ENCODE assay signal across 22 mouse cellular contexts in the genomic region with DNA sequence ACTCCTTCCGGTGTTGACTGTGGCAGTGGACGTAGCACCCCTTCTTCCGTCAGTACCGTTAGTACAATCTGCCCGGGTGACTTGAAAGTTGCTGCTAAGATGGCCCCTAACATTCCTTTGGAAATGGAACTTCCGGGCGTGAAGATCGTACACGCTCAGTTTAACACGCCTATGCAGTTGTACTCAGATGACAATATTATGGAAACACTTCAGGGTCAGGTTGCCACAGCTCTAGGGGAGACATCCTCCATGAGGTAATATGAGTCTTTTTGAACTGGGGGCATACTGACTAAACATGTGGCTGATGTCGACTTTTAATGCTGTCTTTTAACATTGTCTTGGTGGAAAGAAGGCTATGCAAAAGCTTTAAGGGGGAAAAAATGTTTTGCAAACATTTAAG. TPM values are rescaled to one million over a fixed set of nuclear protein-coding genes. Genes with fewer than 3 reads are reported as not detected.
"Had no signal": no experiment of that assay in that cellular context is flagged by ENCODE, and none has a peak within 500 bp of the region (broad histone marks: within the 10 kb centered on the region; RNA-seq: fewer than 3 reads in every experiment).

No protein-coding gene starts in this region.

- H3K4me1 ChIP-seq: intestine, embryonic 15.5 days; midbrain, embryonic 15.5 days; neural tube, embryonic 12.5 days; neural tube, embryonic 15.5 days had no signal

- H3K27ac ChIP-seq: intestine, embryonic 15.5 days; limb, embryonic 12.5 days; limb, embryonic 15.5 days; liver, embryonic 14.5 days; macrophage; midbrain, embryonic 12.5 days; midbrain, embryonic 15.5 days; neural tube, embryonic 12.5 days; neural tube, embryonic 15.5 days had no signal

- DNase-seq: kidney, adult 18-20 months; left cerebral cortex, postnatal 4 days; liver, postnatal 0 days; lung, embryonic 14.5 days; right cerebral cortex, adult 18-20 months; right cerebral cortex, postnatal 14 days; right cerebral cortex, postnatal 4 days; thymus, postnatal 36 days had no signal

- ATAC-seq: intestine, embryonic 15.5 days; liver, postnatal 0 days; lung, postnatal 0 days; midbrain, embryonic 15.5 days had no signal

- H3K4me2 ChIP-seq: intestine, embryonic 15.5 days; limb, embryonic 12.5 days; limb, embryonic 15.5 days; liver, embryonic 11.5 days; lung, embryonic 14.5 days; midbrain, embryonic 12.5 days; midbrain, embryonic 15.5 days; neural tube, embryonic 12.5 days; neural tube, embryonic 15.5 days had no signal

- H3K4me3 ChIP-seq: intestine, embryonic 15.5 days; limb, embryonic 12.5 days; limb, embryonic 15.5 days; midbrain, embryonic 12.5 days; midbrain, embryonic 15.5 days; neural tube, embryonic 12.5 days; neural tube, embryonic 15.5 days had no signal

- H3K9ac ChIP-seq: intestine, embryonic 15.5 days; limb, embryonic 12.5 days; limb, embryonic 15.5 days; liver, embryonic 14.5 days; liver, postnatal 0 days; lung, embryonic 14.5 days; midbrain, embryonic 12.5 days; midbrain, embryonic 15.5 days; neural tube, embryonic 12.5 days; neural tube, embryonic 15.5 days had no signal

- H3K36me3 ChIP-seq: intestine, embryonic 15.5 days; limb, embryonic 12.5 days; limb, embryonic 15.5 days; midbrain, embryonic 12.5 days; midbrain, embryonic 15.5 days; neural tube, embryonic 12.5 days; neural tube, embryonic 15.5 days had no signal

- H3K27me3 ChIP-seq: intestine, embryonic 15.5 days; limb, embryonic 12.5 days; limb, embryonic 15.5 days; midbrain, embryonic 12.5 days; midbrain, embryonic 15.5 days; neural tube, embryonic 12.5 days; neural tube, embryonic 15.5 days had no signal

- H3K9me3 ChIP-seq: intestine, embryonic 15.5 days; limb, embryonic 12.5 days; limb, embryonic 15.5 days; midbrain, embryonic 12.5 days; midbrain, embryonic 15.5 days; neural tube, embryonic 12.5 days; neural tube, embryonic 15.5 days had no signal

RNA-seq across cellular contexts. Expression of a gene that starts 20.7 kb away (rescaled TPM):
- polyA plus RNA-seq: intestine, embryonic 15.5 days; liver, embryonic 11.5 days; liver, embryonic 14.5 days; liver, postnatal 0 days; lung, embryonic 14.5 days; lung, postnatal 0 days; macrophage; midbrain, embryonic 12.5 days; stomach, embryonic 14.5 days; thymus, postnatal 0 days; urinary bladder, adult 2 months had no signal

RNA-seq across cellular contexts. Expression of a gene that starts 28.4 kb away (rescaled TPM):
- polyA plus RNA-seq: macrophage had no signal
